Mouse (Mus musculus) left cerebral cortex, postnatal 25 days (tissue): ENCODE results near the gene Sfxn3. TPM values are rescaled to one million over a fixed set of nuclear protein-coding genes. Genes with fewer than 3 reads are reported as not detected.

ENCODE experiments used
- DNase-seq, 2 experiments: peaks; one replicate each; pipeline ENCODE4 v3.0.0; 2022; ENCODE audit warnings: low spot score in 2 of 2, mixed read lengths in 1 of 2
- intact Hi-C: fragments of 180-260 bp; cut with DNase I; formaldehyde crosslinking; loops from one replicate; pipeline ENCODE4 v1.15.1; 2025
- total RNA-seq, 2 experiments: library from RNA; stranded (reverse); gene quantifications; 2 replicates each; pipeline ENCODE4 v1.2.3; 2021

Sfxn3 gene
- total RNA-seq, 2 experiments from 2014 or later: 107 to 129 TPM

DNA sequence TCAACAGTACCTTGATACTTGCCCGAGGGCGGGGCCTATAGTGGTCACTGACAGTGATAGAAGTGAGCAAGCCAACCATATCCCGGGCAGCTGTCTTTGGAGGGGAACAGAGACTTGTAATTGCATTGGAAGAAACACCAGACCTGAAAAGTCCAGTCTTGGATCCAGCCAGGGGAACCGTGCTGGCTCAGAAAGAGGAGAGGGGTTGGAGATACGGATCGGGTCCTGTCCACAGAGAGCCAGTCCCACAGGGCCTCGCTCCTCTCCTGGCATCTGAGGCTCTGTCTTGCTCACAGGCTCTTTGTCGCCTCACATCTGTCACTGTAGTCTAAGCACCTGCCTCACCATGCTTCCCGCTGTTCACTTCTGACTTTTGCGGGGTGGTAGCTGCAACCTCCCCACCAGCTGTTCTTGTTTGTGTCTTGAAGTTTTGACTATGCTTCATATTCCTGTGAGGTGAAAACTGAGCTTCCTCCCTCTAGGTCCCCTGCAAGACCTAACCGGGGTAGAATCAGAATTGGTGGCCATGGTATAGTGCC is 2.8 kb upstream of the Sfxn3 start:
- intact Hi-C loops: no loop called here
- DNase-seq: no peak

DNA sequence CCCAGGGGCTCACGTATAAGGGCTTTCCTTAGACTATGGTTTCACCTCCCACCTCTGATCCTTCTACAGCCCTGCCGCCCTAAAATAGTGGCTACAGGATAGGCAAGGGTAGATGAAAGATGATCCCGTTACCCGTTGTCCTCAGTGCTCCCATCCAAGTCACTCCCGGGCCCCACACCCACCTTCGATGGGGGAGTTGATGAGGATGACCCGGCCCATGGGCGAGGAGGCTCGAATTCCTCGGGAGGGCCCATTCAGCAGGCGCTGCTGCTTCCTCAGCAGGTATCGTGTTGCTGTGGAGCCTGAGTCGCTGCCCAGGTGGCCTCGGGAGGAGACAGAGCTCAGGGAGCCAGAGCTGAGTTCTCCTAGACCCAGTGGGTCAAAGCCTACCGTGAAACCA is 2.1 kb upstream of the Sfxn3 start:
- no peak for DNase-seq
- intact Hi-C loops: loop anchor here (5.0 kb wide), 1 partner anchor 113 kb away; the partner anchor contains the start of gene Slf2

DNA sequence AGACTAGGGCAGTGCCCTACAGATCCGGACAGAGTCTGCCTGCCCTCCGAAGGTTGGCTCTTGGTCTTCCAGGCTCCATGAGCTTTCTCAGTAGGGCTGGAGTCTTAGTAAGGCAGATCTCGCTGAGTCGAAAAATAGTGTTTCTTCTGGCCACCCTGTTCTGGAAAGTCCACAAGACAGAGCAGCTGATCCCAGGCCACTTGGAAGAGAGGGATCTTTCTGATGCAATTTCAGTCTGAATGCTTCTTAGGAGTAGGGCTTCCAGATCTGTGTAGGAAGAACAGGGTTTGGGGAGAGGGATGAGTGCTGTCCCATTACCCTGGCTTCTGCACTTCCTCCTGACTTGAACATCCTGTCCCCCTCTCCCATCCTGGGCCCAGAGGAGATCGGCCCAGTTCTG is 1.7 kb upstream of the Sfxn3 start, which contains the start of gene Pdzd7:
Gene Pdzd7, minus strand, starts transcription at position 67 of the 400 bp plus-strand sequence.
- intact Hi-C loops: loop anchor here (5.0 kb wide), 1 partner anchor 113 kb away; the partner anchor contains the start of gene Slf2
- DNase-seq: no peak

DNA sequence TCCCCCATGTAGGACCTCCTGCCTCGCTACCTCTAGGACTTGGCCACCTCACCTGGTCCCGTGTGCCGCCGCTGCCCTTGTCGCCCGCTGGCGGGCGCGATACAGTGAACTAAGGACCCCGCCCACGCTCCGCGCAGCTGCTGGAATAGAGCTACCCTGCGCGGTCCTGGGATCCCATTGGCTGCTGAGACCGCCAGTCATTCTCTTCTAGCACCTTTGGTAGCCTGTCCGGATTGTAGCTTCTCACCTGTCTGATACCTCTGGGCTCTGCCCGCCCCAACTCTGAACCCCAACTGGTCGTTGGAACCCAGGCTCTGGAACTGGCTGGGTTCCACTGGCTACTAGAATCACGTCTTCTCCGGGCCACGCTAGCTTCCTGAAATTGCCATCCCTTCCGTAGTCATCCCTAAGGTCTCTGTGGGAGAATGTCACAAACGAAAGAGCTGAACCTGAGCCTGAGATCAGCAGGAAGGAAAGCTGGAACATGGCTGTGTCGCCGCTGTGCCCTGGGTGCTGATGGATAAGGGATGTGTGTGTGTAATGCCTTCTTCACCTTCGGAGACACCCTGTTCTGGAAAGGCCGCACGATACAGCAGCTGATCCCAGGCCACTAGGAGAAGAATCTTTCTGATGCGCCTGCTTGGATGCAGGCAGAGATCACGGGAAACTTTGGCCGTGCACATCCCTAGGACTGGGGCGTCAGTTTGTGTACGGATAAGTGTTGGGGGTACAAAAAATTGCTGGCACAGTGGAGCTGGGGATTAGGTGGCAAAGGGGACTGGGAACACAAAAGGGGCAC is 581 bp upstream of the Sfxn3 start:
- DNase-seq: peak; percentile 88 to 89
- intact Hi-C loops: loop anchor here (5.0 kb wide), 1 partner anchor 114 kb away; the partner anchor contains the start of gene Slf2

DNA sequence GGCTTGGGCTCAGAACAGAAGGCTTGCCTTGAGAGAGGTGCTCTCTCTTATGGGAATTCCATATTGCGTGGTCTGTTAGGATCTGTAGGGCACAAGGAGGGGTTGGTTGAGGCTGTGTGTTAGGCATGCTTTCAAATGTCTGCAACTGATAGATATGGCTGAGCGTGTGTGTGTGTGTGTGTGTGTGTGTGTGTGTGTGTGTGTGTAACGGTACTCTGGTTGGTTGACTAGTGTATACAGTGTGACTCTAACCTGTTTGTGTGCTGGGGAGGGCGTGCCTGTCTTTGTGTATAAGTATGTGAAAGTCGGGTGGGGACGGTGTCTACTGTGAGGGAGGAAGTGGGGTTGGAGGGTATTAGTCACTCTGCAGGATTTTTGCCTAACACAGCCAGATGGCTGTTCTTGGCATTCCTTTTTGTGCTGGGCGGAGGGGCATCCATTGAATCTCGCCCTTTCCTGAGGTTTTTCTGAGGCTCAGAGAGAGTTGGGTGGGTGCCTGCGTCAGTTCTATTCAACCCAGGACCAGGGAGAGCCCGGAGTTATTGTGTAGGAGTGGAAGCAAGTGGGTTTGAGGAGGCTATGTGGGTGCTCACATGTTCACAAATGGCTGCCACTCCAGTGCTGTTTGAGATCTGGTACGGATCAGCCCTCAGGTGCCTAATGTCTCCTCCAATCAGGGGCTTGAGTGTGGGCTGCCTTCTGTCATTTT is 786 bp downstream of the Sfxn3 start:
- DNase-seq: peak; percentile 76 to 98
- intact Hi-C loops: loop anchor here (1.0 to 5.0 kb wide), 2 partner anchors 31 to 116 kb away; partner anchors contain the start of gene Slf2

DNA sequence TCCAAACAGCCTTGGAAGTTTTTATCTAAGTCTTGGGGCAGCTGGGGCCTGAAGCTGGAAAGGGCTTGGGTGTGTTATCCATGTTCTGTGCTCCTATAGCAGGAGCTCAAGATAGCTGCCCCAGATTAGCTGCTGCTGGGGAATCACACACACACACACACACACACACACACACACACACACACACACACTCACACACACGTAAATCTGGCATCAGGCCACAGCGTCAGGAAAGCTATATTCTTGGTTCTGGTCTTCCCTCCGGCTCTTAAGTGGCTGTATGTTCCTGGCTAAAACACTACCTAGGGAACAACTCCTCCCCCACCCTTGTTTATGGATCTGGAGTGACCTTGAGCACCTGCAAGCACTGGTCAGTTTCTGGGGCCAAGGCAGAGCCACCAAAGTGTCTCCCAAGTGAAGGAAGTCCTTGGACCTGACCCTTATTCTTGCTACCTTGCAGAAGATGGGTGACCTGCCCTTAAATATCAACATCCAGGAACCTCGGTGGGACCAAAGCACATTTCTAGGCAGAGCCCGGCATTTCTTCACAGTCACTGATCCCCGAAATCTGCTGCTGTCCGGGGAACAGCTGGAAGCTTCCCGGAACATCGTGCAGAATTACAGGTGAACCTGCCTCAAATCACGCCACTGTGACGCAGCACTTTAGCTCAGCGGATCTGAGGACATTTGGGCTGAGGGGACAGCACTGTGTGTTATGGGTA is 1.5 kb downstream of the Sfxn3 start:
- intact Hi-C loops: loop anchor here (1.0 to 5.0 kb wide), 2 partner anchors 32 to 117 kb away; partner anchors contain the start of gene Slf2
- no peak for DNase-seq

DNA sequence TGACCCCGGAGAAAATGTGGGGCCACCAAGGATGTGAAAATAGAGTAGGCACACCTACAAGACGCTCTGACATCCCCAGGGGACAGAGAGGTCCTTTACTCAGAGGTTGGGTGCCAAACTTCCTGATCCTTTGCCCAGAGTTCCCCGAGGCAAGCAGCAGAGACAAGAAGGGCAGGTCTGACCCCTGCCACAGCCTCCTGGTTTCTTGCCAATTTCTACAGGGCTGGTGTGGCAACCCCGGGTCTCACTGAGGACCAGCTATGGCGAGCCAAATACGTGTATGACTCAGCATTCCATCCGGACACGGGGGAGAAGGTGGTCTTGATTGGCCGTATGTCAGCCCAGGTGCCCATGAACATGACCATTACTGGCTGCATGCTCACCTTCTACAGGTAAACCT is 2.2 kb downstream of the Sfxn3 start:
- intact Hi-C loops: loop anchor here (5.0 kb wide), 1 partner anchor 117 kb away; the partner anchor contains the start of gene Slf2
- no peak for DNase-seq

DNA sequence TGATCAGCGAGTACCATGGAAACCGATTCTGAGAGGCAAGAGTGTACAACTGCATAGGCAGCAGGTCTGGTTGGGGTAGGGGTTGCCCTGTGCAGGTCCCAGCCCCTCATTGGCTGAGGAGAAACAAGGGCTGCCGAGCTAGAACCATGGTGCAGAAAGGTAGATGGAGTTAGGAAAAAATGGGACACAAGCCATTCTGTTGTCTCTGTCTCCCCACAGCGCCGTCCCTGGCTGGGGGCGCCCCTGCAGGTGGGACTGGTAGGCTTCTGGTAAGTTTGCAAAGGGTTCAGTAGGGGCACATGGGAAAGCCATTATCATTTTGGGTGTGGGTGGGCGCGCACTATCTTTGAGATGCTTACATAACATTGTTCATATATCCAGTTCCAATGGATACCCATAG is 6.1 kb downstream of the Sfxn3 start:
- no peak for DNase-seq
- intact Hi-C loops: no loop called here

DNA sequence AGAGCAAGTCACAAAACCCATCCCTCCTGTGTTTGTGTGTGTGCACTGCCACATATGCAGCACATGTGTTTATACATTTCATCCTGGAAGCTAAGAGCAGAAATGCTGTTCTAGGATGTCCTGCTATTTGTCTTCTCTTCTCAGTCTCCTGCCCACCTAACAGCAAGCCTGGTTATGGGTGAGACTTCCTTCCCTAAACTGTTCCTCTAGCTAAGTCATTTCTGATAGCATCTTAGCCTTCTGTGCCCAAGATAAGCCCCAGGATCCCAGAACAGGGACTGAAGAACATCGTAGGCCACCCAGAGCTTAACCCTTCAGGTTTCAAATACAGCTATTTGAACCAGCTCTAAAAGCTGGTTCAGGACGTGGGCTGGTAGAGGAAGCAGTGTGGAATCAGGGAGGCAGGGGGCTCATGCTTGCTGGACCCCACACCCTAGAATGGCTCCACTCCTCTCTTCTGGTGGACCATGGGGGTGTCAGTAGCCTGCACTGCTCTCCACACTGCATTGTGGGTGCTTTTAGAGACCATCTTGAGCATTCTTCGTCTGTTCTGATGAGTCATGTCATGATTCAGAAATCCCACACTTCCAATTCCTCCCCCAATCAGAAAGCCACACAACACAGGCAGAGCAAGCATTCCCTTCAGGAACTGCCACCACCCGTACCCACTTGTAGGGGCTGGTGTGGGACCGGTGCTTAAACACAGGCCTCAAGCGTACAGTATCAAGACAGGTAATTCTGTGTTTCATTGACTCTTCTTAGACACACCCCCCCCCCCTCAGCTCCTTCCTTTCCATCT is 7.8 kb downstream of the Sfxn3 start:
- DNase-seq: peak in 1 of 2 experiments; percentile 86
- intact Hi-C loops: no loop called here

DNA sequence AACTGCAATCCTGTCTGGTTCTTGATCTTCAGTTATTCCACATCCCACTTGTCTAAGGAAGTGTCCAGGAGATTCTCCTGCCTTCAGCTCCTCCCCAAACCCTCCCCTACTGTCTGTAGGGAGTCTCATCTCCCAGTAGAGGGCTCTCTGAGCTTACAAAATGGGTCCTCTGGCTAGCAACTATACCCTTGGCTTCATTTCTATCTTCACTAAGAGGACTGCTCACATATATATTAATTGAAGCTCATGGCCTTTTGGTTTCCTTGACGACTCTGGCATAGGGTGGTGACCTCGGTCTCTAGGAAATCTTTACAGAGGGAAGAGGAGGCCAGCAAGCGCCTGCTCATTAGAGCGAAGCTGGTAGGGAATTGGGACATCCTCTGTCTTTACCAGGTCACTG is 9.1 kb downstream of the Sfxn3 start:
- intact Hi-C loops: no loop called here
- peak in 1 of 2 experiments; percentile 81 for DNase-seq

DNA sequence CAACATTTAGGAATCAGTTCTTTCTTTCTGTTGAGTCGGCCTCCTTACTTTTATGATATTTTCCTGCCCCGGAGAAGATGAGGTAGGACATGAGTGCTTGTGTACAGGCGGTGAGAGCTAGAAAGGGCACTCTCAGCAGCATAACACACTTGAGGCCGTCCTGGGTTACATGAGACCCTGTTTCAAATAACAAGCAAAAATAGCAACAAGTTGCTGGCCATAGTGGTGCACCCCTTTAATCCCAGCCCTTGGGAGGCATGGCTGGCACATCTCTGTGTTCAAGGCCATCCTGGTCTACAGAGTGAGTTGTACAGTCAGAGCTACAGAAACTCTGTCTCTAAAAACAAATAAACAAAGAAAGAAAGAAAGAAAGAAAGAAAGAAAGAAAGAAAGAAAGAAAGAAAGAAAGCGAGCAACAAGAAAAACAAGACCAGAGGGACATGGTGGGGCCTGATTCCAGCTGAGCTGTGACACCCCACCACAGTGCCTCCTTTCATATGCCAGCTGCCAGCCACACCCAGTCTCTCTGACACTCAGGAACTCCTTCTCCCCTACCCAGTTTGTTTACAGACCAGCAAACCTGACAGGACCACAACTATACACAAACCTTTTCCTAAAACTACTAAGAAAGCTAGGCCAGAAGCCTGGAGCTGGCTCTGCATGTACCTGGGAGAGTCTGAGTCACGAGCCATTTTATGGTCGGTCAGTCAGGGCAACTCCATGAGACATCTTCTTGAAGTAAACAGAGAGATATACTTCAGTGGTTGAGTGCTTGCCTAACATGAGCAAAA is 9.8 kb downstream of the Sfxn3 start:
- intact Hi-C loops: no loop called here

DNA sequence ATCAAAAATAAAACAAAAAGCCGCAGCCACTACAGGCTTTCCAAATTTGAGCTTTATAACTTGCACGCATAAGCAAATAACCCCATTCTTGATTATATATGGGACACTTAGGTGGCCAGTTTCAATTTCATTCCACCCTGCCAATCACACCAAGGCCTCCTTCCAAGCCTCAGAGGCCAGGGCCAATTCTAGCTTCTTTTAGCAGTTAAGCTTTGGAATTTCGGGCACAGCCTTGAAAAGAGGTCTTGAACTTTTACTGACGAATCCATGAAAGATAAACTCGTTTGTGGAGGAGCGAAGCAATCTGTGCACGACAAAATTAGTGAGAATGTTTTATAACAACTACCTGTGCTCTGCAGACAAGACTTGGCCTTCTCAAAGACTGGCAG is 10.4 kb downstream of the Sfxn3 start:
- intact Hi-C loops: loop anchor here (1.0 kb wide), 1 partner anchor 17 kb away; no protein-coding TSS in a partner anchor
- no peak for DNase-seq

More for the DNA sequence above, 9.8 kb downstream of the Sfxn3 start:
- no peak for DNase-seq

DNA sequence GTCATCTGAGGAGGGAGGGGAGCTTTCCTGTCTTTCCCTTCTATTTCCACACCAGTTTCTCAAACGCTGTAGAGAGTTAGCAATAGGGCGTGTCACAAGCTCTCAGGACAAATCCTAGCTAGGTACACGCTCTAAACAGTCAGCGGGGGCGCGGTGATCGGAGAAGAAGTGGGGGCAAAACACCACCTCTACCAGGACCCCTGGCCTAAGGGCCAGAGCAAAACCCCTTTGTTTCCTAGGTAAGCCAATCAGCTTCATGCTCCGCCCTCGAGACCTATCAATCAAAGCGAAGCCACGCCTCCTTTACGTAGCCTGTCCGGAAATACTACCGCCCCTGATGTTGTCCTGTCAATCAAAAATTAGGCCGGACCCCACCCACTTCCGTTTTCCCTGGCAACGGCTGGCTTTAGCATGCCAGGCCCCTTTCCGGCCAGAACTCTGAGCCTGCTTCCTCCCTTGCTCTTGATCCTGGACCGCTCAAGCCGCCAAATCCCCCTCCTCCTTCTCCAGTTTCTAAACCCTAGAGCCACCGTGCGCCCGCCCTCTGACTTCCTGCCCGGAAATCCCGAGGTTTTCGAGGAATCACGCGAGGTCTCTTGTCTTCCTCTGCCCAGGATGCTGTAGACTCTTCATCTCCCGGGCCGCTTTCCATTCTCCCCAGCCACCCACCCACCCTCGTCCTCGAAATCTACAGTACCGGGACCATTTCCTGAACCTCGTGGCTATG is 11.0 kb downstream of the Sfxn3 start:
- intact Hi-C loops: loop anchor here (1.0 kb wide), 1 partner anchor 16 kb away; no protein-coding TSS in a partner anchor

DNA sequence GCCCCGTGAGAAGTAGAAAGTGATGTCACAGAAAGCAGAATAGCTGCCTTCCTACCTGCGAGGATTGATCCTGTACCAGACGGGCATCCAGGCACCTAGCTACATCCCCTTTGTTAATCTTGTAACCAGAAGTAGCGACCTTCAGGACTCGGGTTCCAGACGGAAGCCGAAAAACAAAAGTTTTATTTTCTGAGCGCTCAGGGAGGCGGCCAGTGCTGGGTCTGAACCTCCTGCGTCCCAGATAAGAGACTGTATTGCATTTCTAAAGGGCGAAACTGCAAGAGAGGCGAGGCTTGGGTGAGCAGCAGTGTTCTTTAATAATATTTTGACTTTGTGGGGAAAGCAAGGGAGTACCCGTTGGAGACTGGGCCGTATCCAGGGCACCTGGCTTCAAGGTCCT is 11.5 kb downstream of the Sfxn3 start:
- intact Hi-C loops: loop anchor here (1.0 kb wide), 1 partner anchor 15 kb away; no protein-coding TSS in a partner anchor
- no peak for DNase-seq

More for the DNA sequence above, 11.0 kb downstream of the Sfxn3 start:
- DNase-seq: peak; percentile 92 to 96

DNA sequence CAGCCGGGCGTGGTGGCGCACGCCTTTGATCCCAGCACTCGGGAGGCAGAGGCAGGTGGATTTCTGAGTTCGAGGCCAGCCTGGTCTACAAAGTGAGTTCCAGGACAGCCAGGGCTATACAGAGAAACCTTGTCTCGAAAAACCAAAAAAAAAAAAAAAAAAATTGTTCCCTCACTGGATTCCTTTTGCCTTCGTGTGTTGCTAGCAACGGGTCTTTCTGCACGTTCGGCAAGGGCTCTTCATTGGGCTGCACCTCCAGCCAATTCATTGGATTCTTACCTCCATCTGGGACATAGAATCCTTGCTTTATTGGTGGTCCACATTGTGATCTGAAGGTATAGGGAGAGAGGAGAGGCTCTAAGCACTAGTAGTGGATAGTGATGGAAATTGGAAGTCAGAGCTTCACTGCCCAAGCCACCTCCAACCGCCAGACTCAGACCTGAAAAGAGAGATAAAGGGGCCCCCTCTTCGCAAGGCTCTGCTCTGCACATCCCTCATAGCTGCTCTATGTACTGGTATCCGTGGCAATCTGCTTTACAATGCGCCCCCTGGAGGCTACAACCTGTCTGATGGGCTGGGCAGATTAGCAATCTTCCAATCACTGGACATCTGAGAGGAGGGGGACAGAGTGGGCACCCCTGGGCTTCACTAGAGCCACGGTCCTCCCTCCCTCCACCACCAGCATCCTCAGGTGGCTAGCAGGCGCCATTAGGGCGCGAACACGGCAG is 16.4 kb downstream of the Sfxn3 start:
- intact Hi-C loops: no loop called here
- DNase-seq: peak in 1 of 2 experiments; percentile 42

DNA sequence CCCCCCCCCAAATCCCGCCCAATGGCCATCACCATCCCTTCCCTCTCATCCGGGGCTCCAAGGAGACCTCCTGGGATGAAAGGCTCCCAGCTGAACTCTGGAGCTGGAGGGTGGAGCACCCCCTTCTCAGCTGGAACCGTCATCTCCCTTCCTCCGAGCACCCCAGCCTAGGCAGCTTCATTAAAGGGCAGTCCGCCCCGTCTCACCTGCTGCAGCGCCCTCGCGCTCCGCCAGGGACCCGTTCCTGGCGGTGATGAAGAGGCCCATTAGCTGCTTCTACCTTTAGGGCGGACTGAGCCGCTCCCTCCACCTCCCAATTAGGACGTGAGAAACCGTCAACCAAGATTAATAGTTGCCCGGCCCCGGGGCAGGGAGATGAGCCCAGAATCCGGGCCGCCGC is 17.9 kb downstream of the Sfxn3 start:
- no peak for DNase-seq
- intact Hi-C loops: no loop called here

DNA sequence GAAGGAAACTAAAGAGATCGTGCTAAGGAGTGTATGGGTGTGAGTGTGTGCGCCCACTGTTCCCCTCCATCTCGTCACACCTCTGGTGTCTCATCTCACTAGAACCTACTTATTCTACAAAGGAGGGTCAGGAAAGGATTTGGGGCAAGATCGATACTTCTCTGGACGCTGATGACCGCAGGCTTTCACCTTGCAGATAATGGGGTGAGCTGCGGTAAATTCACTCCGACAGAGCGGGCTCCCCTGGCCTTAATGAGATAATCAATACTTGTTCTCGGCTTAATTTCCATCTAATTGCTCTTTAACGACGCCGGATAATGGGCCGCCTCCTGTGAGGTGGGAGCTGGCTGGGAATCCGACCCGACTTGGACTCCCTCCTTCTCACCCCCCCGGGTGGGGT is 19.9 kb downstream of the Sfxn3 start:
- DNase-seq: no peak
- intact Hi-C loops: no loop called here
